In the genomic region with DNA sequence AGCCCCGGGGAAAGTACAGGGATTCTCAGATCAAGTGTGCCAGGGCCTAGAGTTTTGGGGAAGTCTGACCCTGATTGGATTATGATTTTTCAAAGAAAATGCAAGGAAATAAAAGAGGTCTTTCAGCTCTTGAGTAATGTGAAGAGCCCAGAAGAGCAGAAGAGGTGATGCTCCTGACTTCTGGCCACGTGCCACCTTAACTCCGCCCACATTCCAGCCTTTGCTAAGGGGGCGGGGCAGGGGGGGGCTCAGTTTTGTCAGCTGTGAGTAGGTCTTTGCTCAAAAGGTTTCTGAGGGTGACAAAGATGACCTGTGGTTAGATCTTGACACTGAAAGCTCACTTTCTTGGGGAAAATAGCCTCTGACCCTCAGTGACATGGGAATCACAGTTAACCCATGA, we compare ENCODE assay signal across 19 mouse cellular contexts. TPM values are rescaled to one million over a fixed set of nuclear protein-coding genes. Genes with fewer than 3 reads are reported as not detected.
DNase-seq lines count a peak whose midpoint lies in the region; ATAC-seq and TF ChIP-seq lines count a peak whose summit lies in the region.
"Had no signal": no experiment of that assay in that cellular context is flagged by ENCODE, and none has a peak within 500 bp of the region (broad histone marks: within the 10 kb centered on the region; RNA-seq: fewer than 3 reads in every experiment).

No protein-coding gene starts in this region.

- DNase-seq in adrenal gland, postnatal 14 days, result peak; percentile 47
- no peak for DNase-seq in adrenal gland, postnatal 25 days
- DNase-seq in heart, postnatal 4 days, result peak; percentile 66
- DNase-seq in heart, adult 8-10 months (ENCODE audit: low spot score), result no peak
- no peak for DNase-seq in lung, adult 2 months
- peak; percentile 29 for DNase-seq in lung, postnatal 0 days (ENCODE audit: low spot score)
- no peak for DNase-seq in natural killer cell, adult 2 months (ENCODE audit: low spot score in 2 of 2)
- DNase-seq: cerebellum, adult 18-20 months; liver, postnatal 0 days; right cerebral cortex, adult 18-20 months; spleen, adult 18-20 months had no signal

- no peak for ATAC-seq in lung, embryonic 16.5 days (ENCODE audit: low read depth)
- ATAC-seq in lung, postnatal 0 days, result no peak
- ATAC-seq: hindbrain, embryonic 16.5 days; liver, postnatal 0 days; Patski had no signal

- peak overlapping the region; percentile 39 for H3K4me2 ChIP-seq in lung, embryonic 16.5 days (ENCODE audit: low read depth, low read length)
- no peak overlapping the region for H3K4me2 ChIP-seq in lung, postnatal 0 days (replicated peaks; ENCODE audit: low read depth, low read length)
- H3K4me2 ChIP-seq: forebrain, embryonic 12.5 days; limb, embryonic 15.5 days; midbrain, embryonic 11.5 days had no signal

- no peak overlapping the region for H3K4me3 ChIP-seq in lung, embryonic 16.5 days (ENCODE audit: low read length)
- H3K4me3 ChIP-seq in lung, adult 2 months (replicated peaks; ENCODE audit: extremely low read depth, low read depth, low read length), result no peak overlapping the region
- no peak overlapping the region for H3K4me3 ChIP-seq in lung, postnatal 0 days (ENCODE audit: low read depth, low read length)
- H3K4me3 ChIP-seq: forebrain, embryonic 12.5 days; limb, embryonic 15.5 days had no signal

- peaks cover 41% of the 10 kb centered on the region for H3K4me1 ChIP-seq in lung, embryonic 16.5 days (replicated peaks; ENCODE audit: control insufficient read depth, insufficient read depth, low read length)
- peaks cover 16% of the 10 kb centered on the region for H3K4me1 ChIP-seq in lung, adult 2 months (ENCODE audit: control insufficient read depth, insufficient read depth, low read length)
- peaks cover 16% of the 10 kb centered on the region; the same call in 1 of the 2 replicates for H3K4me1 ChIP-seq in lung, postnatal 0 days (ENCODE audit: insufficient read depth, low read depth, low read length)

- no peak for TF ChIP-seq EP300 in lung, postnatal 0 days (IDR thresholded peaks at IDR 0.05)

- H3K27me3 ChIP-seq in lung, embryonic 16.5 days (ENCODE audit: control insufficient read depth, insufficient read depth, low read depth, low read length), result no peaks in the 10 kb centered on the region
- no peaks in the 10 kb centered on the region for H3K27me3 ChIP-seq in lung, postnatal 0 days (replicated peaks; ENCODE audit: insufficient read depth, low read length)
- H3K27me3 ChIP-seq: limb, embryonic 15.5 days; Patski had no signal

- no peak overlapping the region for H3K9ac ChIP-seq in lung, embryonic 16.5 days (ENCODE audit: low read length)
- H3K9ac ChIP-seq in lung, postnatal 0 days (replicated peaks; ENCODE audit: low read depth), result no peak overlapping the region
- H3K9ac ChIP-seq: forebrain, embryonic 12.5 days; limb, embryonic 15.5 days; liver, postnatal 0 days had no signal

- no peaks in the 10 kb centered on the region for H3K9me3 ChIP-seq in lung, embryonic 16.5 days (ENCODE audit: control insufficient read depth, low read length)
- H3K9me3 ChIP-seq in lung, postnatal 0 days (ENCODE audit: low read length), result no peaks in the 10 kb centered on the region
- H3K9me3 ChIP-seq: forebrain, embryonic 12.5 days; limb, embryonic 15.5 days had no signal

- no peaks in the 10 kb centered on the region for H3K36me3 ChIP-seq in lung, embryonic 16.5 days (ENCODE audit: control insufficient read depth, insufficient read depth, low read length)
- no peaks in the 10 kb centered on the region for H3K36me3 ChIP-seq in lung, postnatal 0 days (ENCODE audit: insufficient read depth, low read length)
- H3K36me3 ChIP-seq: forebrain, embryonic 12.5 days had no signal

- no peak for TF ChIP-seq POLR2A in lung, adult 2 months (IDR thresholded peaks at IDR 0.05; ENCODE audit: borderline replicate concordance, extremely low read depth, low read depth, low read length)

- WGBS in lung, embryonic 16.5 days, result 17% methylated on average over 4 of the region's 4 CpGs
- 30% methylated on average over 4 of the region's 4 CpGs for WGBS in lung, adult 2 months
- WGBS in lung, postnatal 0 days, result 14% methylated on average over 4 of the region's 4 CpGs

- no peak for TF ChIP-seq CTCF in lung, adult 2 months (IDR thresholded peaks at IDR 0.05; ENCODE audit: insufficient read depth, low read length)
- no peak for TF ChIP-seq CTCF in lung, postnatal 0 days (IDR thresholded peaks at IDR 0.05)

- H3K27ac ChIP-seq in lung, embryonic 16.5 days (ENCODE audit: low read length), result no peak overlapping the region
- peak overlapping the region; percentile 2; the same call in 1 of the 2 replicates for H3K27ac ChIP-seq in lung, postnatal 0 days (ENCODE audit: low read length)
- H3K27ac ChIP-seq: forebrain, embryonic 12.5 days; limb, embryonic 15.5 days; stomach, postnatal 0 days had no signal

RNA-seq across cellular contexts. Expression of a gene that starts 24.6 kb away (rescaled TPM):
- 175 and 204 TPM in 2 replicates for total RNA-seq in adrenal gland, postnatal 14 days (2021)
- 121 and 128 TPM in 2 replicates for total RNA-seq in adrenal gland, postnatal 25 days (2021)
- total RNA-seq in heart, postnatal 4 days (2021), result 100 to 1,000 TPM; 104 to 105 TPM
- 10 to 100 TPM; 58.0 to 66.2 (median 62.3) TPM for total RNA-seq in heart, adult 8-10 months (2022)
- 173 and 175 TPM in 2 replicates for polyA plus RNA-seq in lung, embryonic 16.5 days (2015; fragmentation: Nextera tagmentation; extraction: Ambion mirVana)
- polyA plus RNA-seq in lung, adult 2 months (2012; rRNA removed), result 22.6 and 24.2 TPM in 2 replicates
- polyA plus RNA-seq in lung, postnatal 0 days (2015; fragmentation: Nextera tagmentation; extraction: Ambion mirVana), result 85.7 and 89.7 TPM in 2 replicates

RNA-seq across cellular contexts. Expression of a gene that starts 41.7 kb away (rescaled TPM):
- 23.8 and 25.9 TPM in 2 replicates for total RNA-seq in adrenal gland, postnatal 14 days (2021)
- 20.5 and 29.8 TPM in 2 replicates for total RNA-seq in adrenal gland, postnatal 25 days (2021)
- total RNA-seq in heart, postnatal 4 days (2021), result 10 to 100 TPM; 27.0 to 27.9 TPM
- 10 to 100 TPM; 26.0 to 30.0 (median 27.7) TPM for total RNA-seq in heart, adult 8-10 months (2022)
- 7.1 TPM in 2 replicates for polyA plus RNA-seq in lung, embryonic 16.5 days (2015; fragmentation: Nextera tagmentation; extraction: Ambion mirVana)
- polyA plus RNA-seq in lung, adult 2 months (2012; rRNA removed), result 51.1 and 70.7 TPM in 2 replicates
- 10.9 and 11.7 TPM in 2 replicates for polyA plus RNA-seq in lung, postnatal 0 days (2015; fragmentation: Nextera tagmentation; extraction: Ambion mirVana)

RNA-seq across cellular contexts. Expression of a gene that starts 54.1 kb away (rescaled TPM):
- total RNA-seq in adrenal gland, postnatal 14 days (2021), result 34.1 and 41.8 TPM in 2 replicates
- 36.0 and 44.8 TPM in 2 replicates for total RNA-seq in adrenal gland, postnatal 25 days (2021)
- total RNA-seq in heart, postnatal 4 days (2021), result 1 to 10 TPM; 7.7 to 8.7 TPM
- 1 to 10 TPM; 2.5 to 5.5 (median 3.2) TPM for total RNA-seq in heart, adult 8-10 months (2022)
- 18.7 and 23.2 TPM in 2 replicates for polyA plus RNA-seq in lung, embryonic 16.5 days (2015; fragmentation: Nextera tagmentation; extraction: Ambion mirVana)
- polyA plus RNA-seq in lung, adult 2 months (2012; rRNA removed), result 46.2 and 49.4 TPM in 2 replicates
- polyA plus RNA-seq in lung, postnatal 0 days (2015; fragmentation: Nextera tagmentation; extraction: Ambion mirVana), result 39.0 and 42.2 TPM in 2 replicates
- total RNA-seq: neutrophil, adult 5-6 weeks had no signal

Comparison
In these comparisons a context has a peak if more than half of its experiments do, and no peak if none do; other contexts are left out.
1. DNase-seq: peak in adrenal gland, postnatal 14 days (single experiment), heart, postnatal 4 days (single experiment) and lung, postnatal 0 days (single experiment); none in adrenal gland, postnatal 25 days (single experiment), heart, adult 8-10 months (single experiment), lung, adult 2 months (single experiment) and natural killer cell, adult 2 months (0 of 2).